Mouse (Mus musculus): Measurements from ENCODE around the gene Gm28729. TPM values are rescaled to one million over a fixed set of nuclear protein-coding genes. Genes with fewer than 3 reads are reported as not detected.

Gene Gm28729
- total and polyA plus RNA-seq, 2 experiments from 2014 or later, result 0.33 to 0.52 TPM

DNA sequence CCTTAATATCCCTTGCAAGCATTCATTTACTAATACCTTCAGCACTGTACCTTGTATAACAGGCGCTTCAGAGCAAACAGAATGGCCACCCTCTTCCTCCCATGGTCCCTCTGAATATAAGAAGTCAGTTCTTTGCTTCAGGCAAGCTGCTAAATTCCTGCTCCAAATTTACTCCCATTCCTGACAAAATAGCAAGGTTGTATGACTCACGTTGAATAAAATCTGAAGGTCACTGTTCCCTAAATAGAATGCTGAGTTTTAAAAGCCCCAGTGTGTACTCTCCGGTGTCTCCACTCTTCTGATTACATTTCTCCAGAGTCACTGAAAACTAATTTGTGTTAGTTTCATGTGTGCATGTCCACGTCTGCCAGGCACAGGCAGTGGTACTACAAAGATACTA lies 79.7 kb downstream of the Gm28729 start:
- H3K27ac ChIP-seq (ENCODE audit: low read depth, low read length), result no peak overlapping the region
- ATAC-seq (no peak), DNase-seq (no peak)
- 80% methylated on average over 4 of the region's 4 CpGs for WGBS
- no peaks in the 10 kb centered on the region for H3K9me3 ChIP-seq (ENCODE audit: low read length)
- TF ChIP-seq CTCF (IDR thresholded peaks at IDR 0.05; ENCODE audit: low read depth), result no peak
- H3K4me3 ChIP-seq (ENCODE audit: low read depth, low read length), result no peak overlapping the region
- H3K27me3 ChIP-seq (ENCODE audit: insufficient read depth, low read length), result no peaks in the 10 kb centered on the region; the same call in 1 of the 2 replicates
- no peak overlapping the region for H3K4me2 ChIP-seq (ENCODE audit: low read depth)
- H3K36me3 ChIP-seq (ENCODE audit: insufficient read depth), result no peaks in the 10 kb centered on the region
- H3K4me1 ChIP-seq (ENCODE audit: insufficient read depth), result no peaks in the 10 kb centered on the region
- H3K9ac ChIP-seq, result no peak overlapping the region

DNA sequence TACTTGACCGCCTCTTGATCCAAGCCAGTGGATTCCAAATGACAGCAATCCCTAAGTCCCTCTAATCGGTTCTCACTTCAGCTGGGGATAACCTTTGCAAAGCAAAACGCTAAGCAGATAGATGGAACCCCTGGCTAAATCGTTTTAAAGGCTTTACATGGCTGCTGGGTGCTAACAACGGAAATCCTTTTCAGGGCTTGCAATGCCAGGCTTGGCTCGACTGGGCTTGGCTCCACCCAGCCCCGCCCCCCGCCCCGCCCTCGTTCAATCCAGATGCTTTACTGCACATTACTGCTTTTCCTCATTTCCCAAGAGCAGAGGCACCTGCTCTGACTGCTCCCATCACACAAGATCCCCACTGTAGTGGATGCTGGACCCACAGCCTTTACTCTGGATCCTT lies 83.0 kb downstream of the Gm28729 start:
- Histone ChIP-seq H3K4me1 (ENCODE audit: insufficient read depth) (peaks cover 17% of the 10 kb centered on the region), H3K27me3 (ENCODE audit: insufficient read depth, low read length) (peaks cover 9% of the 10 kb centered on the region), H3K27ac (ENCODE audit: low read depth, low read length) (no peak overlapping the region), H3K36me3 (ENCODE audit: insufficient read depth) (no peaks in the 10 kb centered on the region), H3K4me2 (ENCODE audit: low read depth) (no peak overlapping the region), H3K9ac (no peak overlapping the region), H3K4me3 (ENCODE audit: low read depth, low read length) (no peak overlapping the region), H3K9me3 (ENCODE audit: low read length) (no peaks in the 10 kb centered on the region)
- 15% methylated on average over 10 of the region's 10 CpGs for WGBS
- DNase-seq (no peak), ATAC-seq (no peak)
- no peak for TF ChIP-seq CTCF (IDR thresholded peaks at IDR 0.05; ENCODE audit: low read depth)

DNA sequence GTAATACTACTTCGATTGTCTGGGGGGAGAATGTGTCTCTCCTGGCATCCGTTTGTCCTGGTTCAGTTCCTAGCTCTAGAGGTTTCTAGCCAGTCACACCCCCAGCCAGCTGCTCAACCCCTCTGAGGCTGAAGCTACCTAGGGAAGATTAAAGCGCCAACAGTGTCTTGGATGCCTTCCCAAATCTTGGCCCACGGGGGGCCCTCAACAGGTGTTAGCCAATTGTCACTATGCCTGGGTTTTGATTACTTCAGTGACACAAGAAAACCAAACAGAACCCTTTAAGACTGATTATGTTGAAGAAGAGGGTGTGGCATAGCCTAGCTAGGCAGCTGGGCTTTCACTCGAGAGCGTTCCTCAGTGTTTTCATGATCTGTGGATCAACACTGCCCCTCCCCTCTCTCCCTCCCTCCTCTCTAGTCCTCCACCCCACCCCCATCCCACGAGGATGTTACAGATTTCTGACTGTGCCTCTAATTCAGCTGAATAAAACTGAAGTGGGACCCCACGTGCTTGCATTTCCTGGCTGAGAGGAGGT lies 86.7 kb downstream of the Gm28729 start:
- Histone ChIP-seq H3K4me1 (ENCODE audit: insufficient read depth) (peaks cover 19% of the 10 kb centered on the region), H3K36me3 (ENCODE audit: insufficient read depth) (no peaks in the 10 kb centered on the region), H3K27ac (ENCODE audit: low read depth, low read length) (peak overlapping the region; percentile 88), H3K9ac (peak overlapping the region; percentile 59), H3K4me2 (ENCODE audit: low read depth) (peak overlapping the region; percentile 54), H3K9me3 (ENCODE audit: low read length) (no peaks in the 10 kb centered on the region), H3K27me3 (ENCODE audit: insufficient read depth, low read length) (peaks cover 14% of the 10 kb centered on the region), H3K4me3 (ENCODE audit: low read depth, low read length) (peak overlapping the region; percentile 39)
- DNase-seq, result no peak
- ATAC-seq, result peak; percentile 53
- 2% methylated on average over 8 of the region's 8 CpGs for WGBS
- no peak for TF ChIP-seq CTCF (IDR thresholded peaks at IDR 0.05; ENCODE audit: low read depth)

- H3K4me2 ChIP-seq (ENCODE audit: low read depth), result peak overlapping the region; percentile 54
- no peak for TF ChIP-seq CTCF (IDR thresholded peaks at IDR 0.05; ENCODE audit: low read depth)
- peak overlapping the region; percentile 39 for H3K4me3 ChIP-seq (ENCODE audit: low read depth, low read length)
- peak; percentile 77 for DNase-seq
- H3K9ac ChIP-seq, result peak overlapping the region; percentile 59
- peaks cover 14% of the 10 kb centered on the region for H3K27me3 ChIP-seq (ENCODE audit: insufficient read depth, low read length)
- H3K27ac ChIP-seq (ENCODE audit: low read depth, low read length), result peak overlapping the region; percentile 88
- WGBS, result 2% methylated on average over 25 of the region's 25 CpGs
- H3K9me3 ChIP-seq (ENCODE audit: low read length), result no peaks in the 10 kb centered on the region
- peaks cover 19% of the 10 kb centered on the region for H3K4me1 ChIP-seq (ENCODE audit: insufficient read depth)
- H3K36me3 ChIP-seq (ENCODE audit: insufficient read depth), result no peaks in the 10 kb centered on the region
- ATAC-seq, result peak; percentile 84
These were observed 87.2 kb downstream of the Gm28729 start for GRCm38 (mm10) chr9:96437805-96438333.

DNA sequence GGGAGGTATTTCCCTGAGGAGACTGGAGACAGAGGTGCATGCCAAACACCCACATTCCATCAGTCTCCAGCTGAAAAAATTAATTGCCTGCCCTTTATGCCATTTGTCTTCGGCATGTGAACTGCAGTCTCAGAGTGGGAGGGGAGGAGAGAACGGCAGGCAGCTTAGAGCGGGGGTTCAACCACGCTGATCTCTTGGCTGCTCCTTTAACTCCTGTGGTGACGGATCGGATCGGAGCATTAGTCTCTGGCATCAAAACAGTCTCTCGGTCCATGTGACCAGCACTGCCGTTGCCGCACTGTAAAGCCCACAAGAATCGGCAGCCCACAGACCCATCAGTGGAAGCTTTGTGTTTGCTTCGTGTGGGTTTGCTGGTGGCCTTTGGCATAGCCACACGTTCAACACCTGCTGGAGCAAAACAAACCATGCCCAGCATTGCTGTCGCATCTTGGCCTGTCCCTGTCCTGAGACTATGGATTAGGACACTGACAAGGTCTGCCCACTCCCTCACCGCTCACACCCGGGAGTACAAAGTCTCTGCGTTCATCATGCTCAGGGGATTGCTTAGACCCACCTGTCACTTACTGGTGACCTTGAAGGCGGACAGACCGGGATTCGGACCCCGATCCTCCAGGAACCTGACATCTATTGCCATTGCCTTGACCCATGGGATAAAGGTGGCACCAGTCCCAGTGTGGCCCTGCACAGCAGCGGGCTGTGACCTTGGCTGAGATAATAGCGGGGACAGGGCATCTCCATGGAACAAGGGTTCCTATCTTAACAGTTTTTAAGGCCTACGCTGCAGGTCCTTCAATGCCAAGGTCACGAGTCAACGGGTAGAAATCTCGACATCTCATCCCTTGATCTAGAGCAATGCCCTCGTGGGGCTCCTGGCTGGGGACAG lies 87.9 kb downstream of the Gm28729 start:
- DNase-seq, result peak; percentile 43
- peak; percentile 40; the same call in 1 of the 2 replicates for ATAC-seq
- H3K4me1 ChIP-seq (ENCODE audit: insufficient read depth), result peaks cover 19% of the 10 kb centered on the region
- 10% methylated on average over 28 of the region's 28 CpGs for WGBS
- peak overlapping the region; percentile 88 for H3K27ac ChIP-seq (ENCODE audit: low read depth, low read length)
- peak overlapping the region; percentile 39 for H3K4me3 ChIP-seq (ENCODE audit: low read depth, low read length)
- no peaks in the 10 kb centered on the region for H3K9me3 ChIP-seq (ENCODE audit: low read length)
- no peaks in the 10 kb centered on the region for H3K36me3 ChIP-seq (ENCODE audit: insufficient read depth)
- H3K4me2 ChIP-seq (ENCODE audit: low read depth), result peak overlapping the region; percentile 54
- TF ChIP-seq CTCF (IDR thresholded peaks at IDR 0.05; ENCODE audit: low read depth), result no peak
- peaks cover 14% of the 10 kb centered on the region for H3K27me3 ChIP-seq (ENCODE audit: insufficient read depth, low read length)
- peak overlapping the region; percentile 59 for H3K9ac ChIP-seq

Other genes starting within 250 kb of the Gm28729 start
- gene Atp1b3, start 160.8 kb downstream of the Gm28729 start, total RNA-seq (2014; rRNA removed), result 80.7 and 85.4 TPM in 2 replicates
- 130 and 167 TPM in 2 replicates for gene Atp1b3, start 160.8 kb downstream of the Gm28729 start, polyA plus RNA-seq (2015; fragmentation: Nextera tagmentation; extraction: Ambion mirVana)
- 178 and 300 TPM in 2 replicates for gene Rnf7, start 46.6 kb downstream of the Gm28729 start, total RNA-seq (2014; rRNA removed)
- 195 and 209 TPM in 2 replicates for gene Rnf7, start 46.6 kb downstream of the Gm28729 start, polyA plus RNA-seq (2015; fragmentation: Nextera tagmentation; extraction: Ambion mirVana)
- 21.5 and 23.2 TPM in 2 replicates for gene Rasa2, start 106.4 kb upstream of the Gm28729 start, total RNA-seq (2014; rRNA removed)
- gene Rasa2, start 106.4 kb upstream of the Gm28729 start, polyA plus RNA-seq (2015; fragmentation: Nextera tagmentation; extraction: Ambion mirVana), result 5.8 and 14.0 TPM in 2 replicates
- gene Zbtb38, start 227.6 kb upstream of the Gm28729 start, total RNA-seq (2014; rRNA removed), result 57.6 and 68.3 TPM in 2 replicates
- gene Zbtb38, start 227.6 kb upstream of the Gm28729 start, polyA plus RNA-seq (2015; fragmentation: Nextera tagmentation; extraction: Ambion mirVana), result 31.8 and 44.2 TPM in 2 replicates